Mouse (Mus musculus) olfactory bulb, adult 2 months (tissue): ENCODE data around the gene Lman1l.

Experiments used
- CTCF ChIP-seq: fragments of 200-500 bp; IDR thresholded peaks from 2 replicates; pipeline ENCODE4 v1.5.1; 2012; ENCODE audit warnings: low read depth, mild to moderate bottlenecking, low read length, moderate library complexity; ENCODE audit not compliant: insufficient read depth
- POLR2A ChIP-seq: fragments of 200-500 bp; IDR thresholded peaks from 2 replicates; pipeline ENCODE4 v1.6.1; 2012; ENCODE audit warnings: mild to moderate bottlenecking, low read depth, low read length, moderate library complexity; ENCODE audit not compliant: insufficient read depth

GRCm38 (mm10) chr9:57660501-57660900 is 39.9 kb upstream of the Lman1l start:
- TF ChIP-seq CTCF (no peak), POLR2A (no peak)
